Mouse (Mus musculus): ENCODE data around the gene Rnf207.

Gene Rnf207

DNA sequence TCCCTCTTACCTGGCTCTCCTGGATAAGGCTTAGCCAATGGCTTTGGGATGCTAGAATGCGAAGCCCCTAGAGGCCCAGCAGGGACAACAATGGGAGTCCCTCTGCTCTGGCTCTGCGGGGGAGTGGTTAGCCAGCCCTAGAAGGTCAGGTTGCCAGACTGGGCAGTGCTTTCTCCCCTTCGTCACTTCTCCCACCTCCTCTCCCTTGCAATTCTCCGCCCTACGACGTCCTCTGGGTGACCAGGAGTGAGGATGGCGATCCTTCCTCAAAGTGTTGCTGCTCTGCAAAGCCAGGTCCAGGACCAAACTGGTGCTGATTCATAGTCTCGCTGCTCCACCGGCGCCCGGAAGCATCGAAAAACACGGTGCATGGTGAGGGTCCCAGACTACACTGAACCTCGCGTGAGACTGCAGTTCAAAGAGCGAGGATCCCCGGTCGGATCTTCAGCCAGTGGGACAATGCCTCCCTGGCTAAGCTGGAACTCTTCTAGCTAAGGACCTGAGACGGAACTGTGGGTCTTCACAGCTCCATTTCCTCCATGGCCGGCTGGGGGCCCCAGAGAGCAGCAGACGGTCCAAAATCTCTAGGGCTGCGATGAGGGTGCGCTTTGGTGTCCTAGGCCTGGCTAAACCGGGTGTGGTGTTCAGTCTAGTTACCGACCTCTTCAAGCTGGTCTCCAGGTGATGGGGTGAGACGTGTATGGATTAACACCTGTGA lies at the start of gene Rnf207:
Gene Rnf207, minus strand, starts transcription at position 477 of the 718 bp plus-strand sequence.
- CTCF ChIA-PET = no interaction called here

DNA sequence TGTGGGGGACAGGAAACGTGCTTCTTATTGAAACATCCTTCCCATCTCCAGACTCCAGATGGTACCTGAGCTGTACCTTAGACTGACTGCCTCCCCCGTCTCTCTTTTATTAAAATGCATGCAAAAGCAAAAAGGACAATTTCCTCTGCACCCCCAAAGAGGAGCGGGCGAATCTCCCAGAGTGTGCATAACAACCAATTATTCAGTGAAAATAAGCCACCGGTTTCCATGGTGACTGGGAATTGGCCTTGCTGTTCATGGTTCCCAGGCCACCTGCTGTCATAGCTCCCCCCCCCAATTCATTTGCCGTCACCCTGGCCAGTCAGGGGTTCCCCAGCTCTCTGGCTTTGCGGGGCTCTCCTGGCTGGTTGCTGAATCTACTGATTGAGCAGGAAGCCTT lies 46.4 kb upstream of the Rnf207 start:
- CTCF ChIA-PET = no interaction called here

DNA sequence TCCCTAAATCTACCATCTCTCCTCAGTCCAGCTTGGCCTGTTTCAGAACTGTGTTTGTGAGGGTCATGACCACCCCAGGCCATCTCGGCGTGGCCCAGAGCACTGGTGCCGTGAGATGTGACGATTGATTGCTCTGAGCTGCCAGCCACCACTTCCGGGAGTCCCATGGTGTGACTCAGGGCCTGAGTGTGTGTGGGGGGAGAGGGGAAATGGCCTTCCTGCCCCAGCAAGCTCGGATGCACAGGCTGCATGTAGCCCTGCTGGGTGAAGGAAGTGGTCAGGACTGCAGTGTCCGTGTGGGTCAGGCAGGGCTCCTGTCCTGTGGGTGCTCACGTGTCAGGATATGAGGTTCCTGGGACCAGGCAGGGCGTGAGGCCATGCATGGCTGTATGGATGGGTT lies 43.4 kb upstream of the Rnf207 start:
- CTCF ChIA-PET = no interaction called here

DNA sequence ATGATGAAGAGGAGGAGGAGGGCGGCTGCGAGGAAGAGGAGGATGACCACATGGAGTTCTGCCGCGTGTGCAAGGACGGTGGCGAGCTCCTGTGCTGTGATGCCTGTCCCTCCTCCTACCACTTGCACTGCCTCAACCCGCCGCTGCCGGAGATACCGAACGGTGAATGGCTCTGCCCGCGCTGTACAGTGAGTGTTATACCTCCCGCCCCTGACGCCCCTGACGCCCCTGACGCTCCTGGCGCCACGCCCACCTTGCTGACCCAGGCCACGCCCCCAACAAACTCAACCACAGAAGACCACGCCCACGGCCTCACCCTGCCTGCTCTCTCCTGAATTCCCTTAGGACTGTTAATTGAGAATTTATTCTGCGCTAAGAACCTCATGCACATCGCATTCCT lies 42.1 kb upstream of the Rnf207 start:
- CTCF ChIA-PET = no interaction called here

DNA sequence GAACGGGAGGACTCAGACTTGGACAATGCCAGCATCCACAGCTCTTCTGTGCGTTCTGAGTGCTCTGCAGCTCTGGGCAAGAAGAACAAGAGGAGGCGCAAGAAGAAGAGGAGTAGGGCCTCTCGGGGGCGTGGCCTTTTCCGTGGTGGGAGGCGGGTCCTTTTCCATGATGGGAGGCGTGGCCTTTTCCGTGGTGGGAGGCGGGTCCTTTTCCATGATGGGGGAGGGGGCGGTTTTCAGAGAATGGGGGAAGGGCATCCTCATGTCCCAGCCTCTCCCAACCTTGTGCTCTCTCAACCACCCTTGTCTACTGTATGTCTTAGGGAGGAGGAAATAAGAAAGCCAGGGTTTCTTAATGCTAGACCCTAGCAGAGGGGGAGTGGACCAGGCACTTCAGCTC lies 40.9 kb upstream of the Rnf207 start:
- CTCF ChIA-PET = no interaction called here

DNA sequence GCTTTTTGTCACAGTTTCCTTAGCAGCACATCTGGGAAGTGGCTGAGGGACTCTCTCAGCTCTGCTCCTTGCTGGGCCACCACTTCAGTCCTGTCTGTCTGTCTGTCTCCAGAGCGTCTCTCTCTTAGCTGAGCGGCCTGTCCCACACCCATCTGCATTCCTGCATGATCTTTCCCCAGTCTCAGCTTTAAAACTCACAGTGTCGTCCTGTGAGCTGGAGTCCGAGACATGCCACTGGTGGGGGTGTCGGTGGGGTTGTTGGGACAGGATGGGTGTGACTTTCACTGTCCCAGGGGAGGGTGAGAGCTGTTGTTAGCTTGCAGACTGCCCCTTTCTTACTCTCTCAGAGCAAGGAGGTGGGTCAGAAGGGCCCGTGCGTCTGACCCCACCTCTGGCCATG lies 36.9 kb upstream of the Rnf207 start:
- CTCF ChIA-PET = no interaction called here

DNA sequence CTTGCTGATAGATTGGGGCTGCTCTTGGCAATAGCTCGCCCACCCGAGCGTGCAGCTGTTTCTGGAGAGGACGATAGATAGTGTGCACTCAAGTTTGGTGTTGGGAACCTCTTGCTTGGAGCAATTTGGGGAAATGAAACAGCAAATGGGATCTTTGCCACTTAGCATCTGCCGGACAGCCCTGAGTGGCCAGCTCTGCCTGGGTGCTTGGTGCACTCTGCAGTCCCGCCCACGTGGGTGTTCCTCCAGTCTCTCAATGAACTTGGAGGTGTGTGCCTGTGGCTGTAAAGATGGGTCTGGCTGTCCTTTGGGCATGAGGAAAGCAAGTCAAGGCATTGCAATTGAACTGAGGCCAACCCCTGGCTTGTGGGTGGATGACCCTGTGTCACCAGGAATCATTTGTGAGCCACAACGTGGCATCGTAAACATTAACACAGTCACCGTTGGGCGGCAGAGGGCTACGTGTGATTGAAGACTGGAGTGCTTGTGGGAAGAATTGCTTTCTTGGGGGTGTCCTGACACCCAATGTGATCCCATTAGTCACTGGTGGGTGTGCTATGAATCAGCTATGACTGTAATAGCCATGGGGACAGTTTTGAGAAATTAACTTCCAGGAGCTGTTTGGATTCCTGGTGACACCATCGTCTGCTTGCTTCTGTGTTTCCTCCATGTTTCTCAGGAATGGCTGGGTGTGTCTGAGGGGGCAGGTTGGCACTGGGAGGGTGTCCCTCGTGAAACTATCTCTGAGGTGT lies 35.3 kb upstream of the Rnf207 start:
- CTCF ChIA-PET = no interaction called here

DNA sequence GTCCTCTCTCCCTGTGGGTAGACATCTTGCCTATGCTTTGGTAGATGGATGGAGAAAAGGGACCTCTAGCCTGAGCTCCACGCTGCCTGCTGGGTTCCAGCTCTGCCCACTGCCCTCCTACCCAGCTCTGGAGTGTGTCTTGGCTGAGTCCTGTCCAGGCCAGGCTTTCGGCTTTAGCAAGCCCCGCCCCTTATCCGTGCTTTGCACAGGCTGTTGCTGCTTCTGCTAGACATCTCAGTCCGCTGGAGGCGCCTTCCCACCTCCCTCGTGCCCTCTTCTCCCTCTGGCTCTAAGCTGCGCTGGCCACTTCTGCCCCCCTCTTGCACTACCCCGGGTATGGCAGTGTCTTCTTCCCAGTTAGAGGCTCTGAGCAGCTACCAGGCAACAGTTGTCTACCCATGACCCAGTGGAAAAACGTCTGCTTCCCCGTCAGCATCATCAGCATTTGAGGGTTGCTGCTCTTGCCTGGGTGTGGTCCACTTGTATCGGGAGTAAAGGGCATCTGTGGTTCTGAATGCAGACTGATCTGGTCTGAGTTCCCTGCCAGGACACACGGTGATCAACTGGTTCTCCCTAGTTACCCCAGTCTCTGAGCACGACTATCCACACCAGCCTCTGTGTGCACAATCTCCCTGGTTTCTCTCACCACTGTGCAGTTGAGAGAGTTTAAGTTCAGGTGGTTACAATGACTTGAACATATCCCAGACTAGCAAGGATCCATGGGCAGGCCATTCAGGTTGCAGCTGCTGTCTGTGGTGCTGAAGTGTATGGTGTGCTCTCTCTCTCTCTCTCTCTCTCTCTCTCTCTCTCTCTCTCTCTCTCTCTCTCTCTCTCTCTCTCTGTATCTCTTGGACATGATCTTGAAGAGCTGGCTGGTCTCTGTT lies 32.9 kb upstream of the Rnf207 start:
- CTCF ChIA-PET = interaction anchor here (0.6 kb wide), 1 partner anchor 8 kb away, joined by 5 read pairs; no protein-coding TSS in a partner anchor

DNA sequence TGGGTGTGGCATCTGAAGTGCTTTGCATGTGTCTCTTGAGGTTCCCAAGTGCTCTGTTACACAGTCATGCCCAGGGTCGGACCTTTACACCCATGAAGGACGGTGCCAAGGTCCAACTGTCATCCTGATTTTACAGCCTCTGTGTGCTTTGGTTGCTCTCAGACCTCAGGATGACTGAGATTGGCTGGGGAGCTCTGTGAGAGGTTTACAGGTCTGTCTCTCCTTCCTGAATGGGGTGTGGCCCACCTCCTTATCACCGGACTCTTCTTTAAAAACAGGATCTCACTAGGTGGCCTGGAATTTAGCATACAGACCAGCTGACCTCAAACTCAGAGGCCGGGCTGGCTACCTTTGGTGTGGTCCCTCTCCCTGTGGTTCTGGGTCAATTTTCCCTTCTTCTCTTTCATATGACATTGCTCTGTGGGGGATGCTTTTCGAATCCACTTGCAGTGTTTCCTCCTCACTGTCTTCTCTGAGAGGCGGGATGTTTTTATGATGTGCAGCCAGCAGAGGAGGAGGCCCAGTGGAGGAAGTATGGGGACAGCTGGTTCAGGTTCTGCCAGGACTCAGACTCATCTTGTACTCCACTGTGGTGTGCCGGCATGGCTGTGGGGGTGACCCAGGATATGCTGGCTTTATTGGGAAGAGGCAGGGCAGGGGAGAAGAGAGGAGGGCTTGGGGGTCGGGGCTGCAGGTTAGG lies 32.1 kb upstream of the Rnf207 start:
- CTCF ChIA-PET = no interaction called here

DNA sequence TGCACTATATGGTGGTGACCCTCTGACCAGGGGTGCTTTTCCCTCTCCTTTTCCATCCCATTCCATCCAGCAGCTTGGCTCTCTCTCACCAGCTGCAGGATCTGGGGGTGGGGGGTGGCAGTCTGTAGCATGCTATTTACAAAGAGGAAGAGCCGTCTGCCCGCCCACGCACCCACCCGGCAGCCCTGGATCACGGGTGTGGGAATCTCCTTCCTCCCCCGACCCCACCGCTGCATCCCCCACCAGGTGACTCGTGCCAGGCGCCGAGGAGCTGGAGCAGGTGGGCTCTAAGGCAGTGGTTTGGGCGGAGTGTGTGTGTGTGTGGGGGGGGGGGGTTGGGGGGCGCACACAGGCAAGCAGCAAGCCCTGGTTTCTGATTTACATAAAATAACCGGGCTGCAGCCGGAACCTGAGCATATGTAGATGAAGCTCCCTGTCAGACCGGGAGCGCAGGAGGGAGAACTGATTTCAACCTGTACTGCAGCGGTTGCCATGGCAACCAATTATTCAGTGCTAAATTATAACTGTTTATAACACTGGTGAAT lies 31.1 kb upstream of the Rnf207 start:
- CTCF ChIA-PET = interaction anchor here (0.6 kb wide), 1 partner anchor 19 kb away, joined by 6 read pairs; no protein-coding TSS in a partner anchor

DNA sequence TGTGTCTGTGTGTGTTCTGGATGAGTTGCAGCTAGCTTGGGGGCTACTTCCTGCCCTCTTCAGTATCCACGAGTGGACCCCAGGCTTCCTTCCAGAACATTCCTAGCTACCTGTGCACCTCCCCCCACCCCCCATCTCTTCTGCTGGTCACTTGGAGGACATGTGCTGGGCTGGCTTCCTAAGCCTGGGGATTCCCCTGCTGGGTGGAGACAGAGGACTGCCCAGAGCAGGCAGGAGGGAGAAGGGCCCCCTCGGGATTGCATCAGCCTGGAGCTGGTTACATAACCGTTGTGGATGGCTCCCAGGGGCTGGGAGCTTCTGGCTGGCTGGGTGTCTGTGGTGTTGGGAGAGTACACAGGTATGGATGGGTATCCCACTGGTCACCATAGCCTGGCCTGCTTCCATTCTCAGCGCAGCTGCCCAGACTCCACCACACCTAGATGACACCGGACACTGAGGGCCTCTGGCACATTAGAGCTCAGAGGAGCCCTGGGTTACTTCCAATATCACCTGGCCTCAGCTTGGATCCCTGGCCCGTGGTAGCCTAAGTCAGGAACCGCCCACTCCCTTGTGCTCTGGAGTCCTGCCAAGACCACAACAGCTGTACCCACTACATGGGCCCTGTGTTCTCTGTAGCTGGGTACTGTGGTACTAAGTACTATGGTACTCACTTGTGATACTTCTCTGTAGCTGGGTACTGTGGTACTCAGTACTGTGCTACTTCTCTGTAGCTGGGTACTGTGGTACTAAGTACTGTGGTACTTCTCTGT lies 26.5 kb upstream of the Rnf207 start:
- CTCF ChIA-PET = no interaction called here

DNA sequence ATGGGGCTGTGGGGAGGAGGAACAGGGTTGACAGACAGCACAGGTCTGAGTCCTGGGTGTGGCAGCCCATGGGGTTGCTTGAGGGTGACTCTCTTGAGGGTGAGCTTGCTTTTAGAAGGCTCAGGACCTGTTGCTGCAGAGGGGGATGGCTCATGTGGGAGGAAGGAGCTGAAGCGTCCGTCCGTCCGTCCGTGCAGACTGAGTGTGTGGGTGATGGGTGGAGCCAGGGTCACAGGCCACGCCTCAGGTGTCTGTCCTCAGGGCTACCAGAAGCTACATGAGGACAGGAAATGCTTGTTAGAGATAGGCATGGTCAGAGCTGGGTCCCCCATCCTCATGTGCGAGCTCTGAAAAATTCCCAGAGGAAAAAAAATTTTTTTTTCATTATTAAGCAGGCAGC lies 25.9 kb upstream of the Rnf207 start:
- CTCF ChIA-PET = no interaction called here

DNA sequence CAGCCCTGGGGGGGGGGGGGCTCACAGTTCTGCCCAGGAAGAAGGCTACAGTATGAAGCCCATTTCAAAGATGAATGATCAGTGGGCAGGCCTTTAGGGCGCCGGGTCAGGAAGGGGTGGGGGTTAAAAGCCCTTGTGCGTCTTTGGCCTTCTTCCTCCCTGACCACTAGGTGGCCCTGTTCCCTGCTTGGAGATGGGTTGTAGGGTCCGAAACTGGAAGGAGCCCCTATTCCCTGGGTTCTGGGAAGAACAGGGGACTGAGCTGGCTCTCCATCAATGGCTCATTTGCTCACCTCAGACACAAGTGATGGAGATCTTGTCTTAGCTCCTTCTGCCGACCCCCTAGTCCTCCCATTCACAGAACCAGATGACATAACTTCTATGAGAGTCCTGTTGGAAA lies 24.5 kb upstream of the Rnf207 start:
- CTCF ChIA-PET = interaction anchor here (0.7 kb wide), 1 partner anchor 8 kb away, joined by 5 read pairs; no protein-coding TSS in a partner anchor

DNA sequence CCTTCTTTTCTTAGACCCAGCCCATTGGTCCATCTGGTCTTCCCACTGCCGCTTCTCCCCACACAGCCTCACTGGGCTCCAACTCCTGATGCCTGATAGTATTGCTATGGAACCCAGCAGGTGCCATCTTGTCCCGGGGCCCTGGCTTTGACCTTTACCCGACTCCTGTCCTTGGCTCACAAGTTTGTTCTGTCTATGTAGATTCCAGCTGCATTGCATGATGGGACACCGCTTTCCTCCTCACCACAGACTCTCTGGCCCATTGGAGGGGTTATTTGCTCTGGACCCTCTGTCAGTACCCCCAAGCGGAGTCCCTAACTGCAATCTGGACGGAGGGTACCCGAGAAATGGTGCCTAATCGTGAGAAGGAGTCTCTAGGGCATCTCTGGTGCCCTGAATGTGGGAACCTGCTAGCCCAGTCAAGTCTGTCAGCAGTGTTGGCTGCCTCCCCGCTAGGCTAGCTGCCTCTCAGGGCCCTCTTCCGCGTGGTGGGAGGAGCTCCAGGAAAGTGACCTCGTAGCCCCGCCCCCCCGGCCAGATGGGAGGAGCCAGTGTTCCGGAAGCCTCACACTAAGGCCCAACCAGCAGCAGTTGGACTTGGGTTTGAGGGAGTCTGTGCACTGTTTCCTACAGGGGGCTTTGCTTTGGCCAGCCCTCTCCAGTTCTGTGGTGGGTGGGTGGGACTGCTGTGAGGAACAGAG lies 21.9 kb upstream of the Rnf207 start:
- CTCF ChIA-PET = no interaction called here

DNA sequence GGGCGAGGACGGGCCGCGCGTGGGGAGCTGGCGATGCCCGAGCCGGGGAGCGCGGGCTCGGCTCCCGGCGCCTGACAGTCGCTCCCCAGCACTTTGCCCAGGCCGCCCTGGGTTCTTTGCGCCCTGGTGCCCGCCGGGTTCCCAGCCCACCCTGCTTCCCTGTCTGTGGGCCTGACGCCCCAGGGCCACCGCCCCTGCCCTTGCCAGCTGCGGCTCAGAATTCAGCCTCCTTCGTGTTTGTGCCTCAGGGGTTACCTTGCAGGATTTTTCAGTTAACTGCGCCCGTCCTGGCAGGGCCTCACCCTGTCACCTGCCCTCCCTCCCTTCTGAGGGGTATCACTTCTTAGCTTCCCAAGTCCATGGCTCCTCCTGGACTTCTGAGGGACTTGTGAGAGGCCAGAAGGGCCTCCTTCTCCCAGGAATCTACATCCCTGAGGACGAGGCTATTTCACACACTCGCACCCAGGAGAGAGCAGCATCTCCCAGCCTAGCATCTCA lies 20.5 kb upstream of the Rnf207 start:
- CTCF ChIA-PET = no interaction called here

DNA sequence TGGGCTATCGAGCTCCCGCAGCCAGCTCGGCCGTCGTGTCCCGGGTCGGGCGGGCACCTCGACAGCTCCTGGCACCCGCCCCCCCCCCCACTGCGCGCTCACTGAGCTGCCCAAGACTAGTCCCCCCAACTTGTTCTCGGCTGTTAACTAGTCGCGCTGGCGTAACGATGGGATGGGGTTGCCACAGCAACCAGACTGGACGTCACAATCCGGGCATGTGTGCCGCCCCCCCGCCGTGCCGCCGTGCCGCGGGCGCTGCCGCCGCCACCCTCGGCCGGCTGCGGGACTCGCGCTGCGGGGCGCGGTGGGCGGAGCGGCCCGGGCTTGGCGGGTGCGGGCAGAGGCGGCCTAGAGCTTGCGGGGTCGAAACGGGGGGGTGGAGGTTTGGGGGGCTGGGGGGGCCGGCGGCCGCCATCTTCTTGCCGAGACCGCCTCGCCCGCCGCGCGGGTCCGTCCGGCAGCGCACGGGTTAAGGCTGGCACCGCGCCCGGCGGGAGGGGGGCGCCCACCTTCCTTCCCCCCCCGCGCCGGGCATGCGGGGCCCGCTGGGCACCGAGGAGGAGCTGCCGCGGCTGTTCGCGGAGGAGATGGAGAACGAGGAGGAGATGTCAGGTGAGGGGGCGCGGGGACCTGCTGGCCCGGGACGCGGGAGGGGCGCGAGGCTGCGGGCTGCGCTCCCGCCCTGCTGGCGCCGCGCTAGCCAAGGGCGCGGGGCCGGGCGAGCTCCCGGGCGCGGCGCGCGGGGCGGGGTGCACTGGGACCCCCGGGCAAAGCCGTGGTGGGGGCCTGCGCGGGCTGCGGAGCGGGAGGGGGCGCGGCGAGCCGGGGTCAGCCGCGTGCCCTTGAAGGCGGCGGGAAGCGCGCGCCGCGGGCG lies 19.9 kb upstream of the Rnf207 start, which contains the start of gene Chd5:
Gene Chd5, plus strand, starts transcription at position 233 of the 874 bp plus-strand sequence.
- CTCF ChIA-PET = interaction anchor here (0.6 kb wide), 1 partner anchor 1823 kb away, joined by 3 read pairs; no protein-coding TSS in a partner anchor

DNA sequence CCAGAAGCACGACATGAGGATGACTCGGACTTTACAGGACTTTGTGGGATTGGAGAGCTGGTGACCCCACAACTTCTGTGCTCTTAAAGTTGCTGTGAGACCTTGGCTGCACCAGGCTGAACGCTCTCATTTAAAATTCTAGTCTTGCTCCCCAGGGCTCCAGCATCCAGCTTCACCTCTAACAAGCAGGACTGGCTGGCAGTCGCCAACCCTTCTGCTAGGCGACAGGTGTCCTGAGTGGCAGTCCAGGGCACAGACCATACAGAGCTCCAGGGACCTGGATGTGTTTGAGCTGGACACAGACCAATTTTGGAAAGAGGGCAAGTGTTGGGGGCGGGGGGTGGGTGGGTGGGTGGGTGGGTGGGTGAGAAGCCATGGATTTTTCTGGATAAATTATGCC lies 19.0 kb upstream of the Rnf207 start:
- CTCF ChIA-PET = no interaction called here

DNA sequence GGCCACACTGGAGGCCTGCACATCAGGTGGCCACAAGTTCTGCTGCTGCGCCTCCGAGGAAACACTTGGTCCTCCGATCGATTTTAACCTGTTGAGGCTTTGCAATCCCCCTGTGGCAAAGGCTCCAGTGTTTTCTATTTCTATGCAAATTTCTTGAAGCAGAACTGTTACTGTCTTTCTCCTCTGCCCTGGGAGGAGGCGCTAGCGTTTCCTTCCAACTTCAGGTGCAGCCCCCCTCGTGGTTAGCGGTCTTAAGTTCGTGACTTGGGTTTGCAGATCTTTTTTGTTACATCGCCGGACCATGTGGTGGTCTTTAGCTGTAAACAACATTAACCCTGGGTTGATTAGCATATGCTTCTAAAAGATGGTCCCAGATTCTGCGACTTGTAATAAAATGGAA lies 14.8 kb upstream of the Rnf207 start:
- CTCF ChIA-PET = no interaction called here

DNA sequence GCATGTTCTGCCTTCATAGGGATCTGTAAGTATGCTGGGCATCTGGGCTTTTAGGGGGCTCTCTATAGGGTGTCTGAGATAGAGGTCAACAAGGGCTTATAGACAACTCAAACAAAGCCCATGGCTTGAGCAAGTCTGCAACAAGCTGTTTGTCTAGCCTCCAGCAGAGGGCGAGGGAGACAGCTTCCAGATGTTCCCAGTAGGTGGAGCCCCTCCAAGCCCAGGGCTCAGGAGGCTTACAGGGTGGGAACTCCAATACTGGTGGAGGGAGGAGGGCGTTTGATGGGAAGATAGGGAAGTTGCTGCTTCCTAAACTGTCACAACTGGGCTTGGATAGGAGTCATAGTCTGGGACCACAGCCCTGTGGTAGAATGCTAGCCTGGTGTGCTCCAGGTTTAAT lies 14.2 kb upstream of the Rnf207 start:
- CTCF ChIA-PET = interaction anchor here (0.6 kb wide), 1 partner anchor 50 kb away, joined by 4 read pairs; no protein-coding TSS in a partner anchor
